Mouse (Mus musculus) left cerebral cortex, postnatal 36 days (tissue): ENCODE results near the gene Slu7. TPM values are rescaled to one million over a fixed set of nuclear protein-coding genes. Genes with fewer than 3 reads are reported as not detected.

Source experiments
- DNase-seq, 2 experiments: peaks; one replicate each; pipeline ENCODE4 v3.0.0; 2021 to 2022; ENCODE audit warnings: low spot score in 2 of 2, mixed read lengths in 1 of 2
- intact Hi-C: fragments of 180-260 bp; cut with DNase I; formaldehyde crosslinking; loops from one replicate; pipeline ENCODE4 v1.15.1; 2025
- total RNA-seq, 2 experiments: library from RNA; stranded (reverse); gene quantifications; 2 replicates each; pipeline ENCODE4 v1.2.3; 2021

Slu7 gene
- total RNA-seq, 2 experiments from 2014 or later: 54.5 to 55.6 TPM

GRCm38 (mm10) chr11:43412771-43413451 is 20.6 kb upstream of the Slu7 start:
- peak; percentile 75 to 80 for DNase-seq
- intact Hi-C loops: loop anchor here (2.0 kb wide), 1 partner anchor 64 kb away; no protein-coding TSS in a partner anchor

DNA sequence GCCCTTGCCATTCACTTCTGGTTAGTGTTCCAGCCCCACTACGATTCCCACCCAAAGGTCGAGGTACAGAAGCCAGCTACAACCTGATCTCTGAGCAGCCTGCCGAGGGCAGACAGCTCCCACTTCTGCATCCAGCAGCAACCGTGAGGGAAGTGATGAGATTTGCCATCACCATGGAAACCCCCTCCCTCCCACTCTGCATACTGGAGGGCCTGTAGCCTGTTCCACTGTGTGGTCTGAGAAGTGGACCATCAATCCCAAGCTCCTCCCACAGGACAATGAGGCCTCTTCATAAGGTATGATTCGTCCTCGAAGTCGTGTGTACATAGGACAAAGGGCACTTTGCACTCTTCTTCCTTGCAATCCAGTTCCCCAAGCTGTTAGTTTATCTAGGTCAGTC is 16.3 kb upstream of the Slu7 start:
- intact Hi-C loops: no loop called here
- DNase-seq: no peak

GRCm38 (mm10) chr11:43424386-43424785 is 9.2 kb upstream of the Slu7 start:
- no peak for DNase-seq
- intact Hi-C loops: no loop called here

DNA sequence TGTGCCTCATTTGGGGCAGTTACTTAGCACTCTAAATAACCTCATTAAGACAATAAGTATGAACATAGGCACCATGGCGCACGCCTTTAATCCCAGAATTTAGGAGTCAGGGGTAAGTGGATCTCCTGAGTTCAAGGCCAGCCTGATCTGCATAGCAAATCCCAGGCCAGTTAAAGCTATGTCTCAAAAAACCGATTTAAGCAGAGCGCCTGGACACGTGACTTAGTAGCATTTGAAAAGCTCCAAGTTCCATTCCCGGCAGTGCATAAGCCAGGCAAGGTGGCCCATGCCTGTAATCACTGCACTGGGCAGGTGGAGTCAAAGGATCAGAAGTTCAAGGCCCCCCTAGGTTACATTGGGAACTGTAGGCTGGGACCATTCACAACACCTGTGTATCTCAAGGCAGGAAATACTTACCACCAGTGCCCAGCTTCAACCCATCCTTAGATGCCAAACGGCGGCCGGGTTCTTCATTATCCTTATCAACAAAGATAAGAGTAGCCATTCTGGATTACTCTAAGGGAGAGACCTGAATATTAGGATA is 8.3 kb upstream of the Slu7 start:
- intact Hi-C loops: no loop called here
- DNase-seq: no peak

GRCm38 (mm10) chr11:43425824-43426413 is 7.6 kb upstream of the Slu7 start, which contains the start of gene Pttg1:
TSS of gene Pttg1 (minus strand) at chr11:43426251.
- peak; percentile 63 to 66 for DNase-seq
- intact Hi-C loops: no loop called here

- intact Hi-C loops: no loop called here
These were observed 7.1 kb upstream of the Slu7 start for GRCm38 (mm10) chr11:43426414-43426884.

GRCm38 (mm10) chr11:43434024-43434407 is 472 bp downstream of the Slu7 start:
- intact Hi-C loops: no loop called here

More at GRCm38 (mm10) chr11:43426414-43426884, 7.1 kb upstream of the Slu7 start:
- no peak for DNase-seq

GRCm38 (mm10) chr11:43441121-43441520 is 7.6 kb downstream of the Slu7 start:
- DNase-seq: no peak
- intact Hi-C loops: no loop called here

More at GRCm38 (mm10) chr11:43434024-43434407, 472 bp downstream of the Slu7 start:
- no peak for DNase-seq

- intact Hi-C loops: no loop called here
- DNase-seq: no peak
These were observed 9.6 kb downstream of the Slu7 start for GRCm38 (mm10) chr11:43443183-43443582.

- intact Hi-C loops: no loop called here
These were observed 16.4 kb downstream of the Slu7 start for GRCm38 (mm10) chr11:43449916-43450315.

DNA sequence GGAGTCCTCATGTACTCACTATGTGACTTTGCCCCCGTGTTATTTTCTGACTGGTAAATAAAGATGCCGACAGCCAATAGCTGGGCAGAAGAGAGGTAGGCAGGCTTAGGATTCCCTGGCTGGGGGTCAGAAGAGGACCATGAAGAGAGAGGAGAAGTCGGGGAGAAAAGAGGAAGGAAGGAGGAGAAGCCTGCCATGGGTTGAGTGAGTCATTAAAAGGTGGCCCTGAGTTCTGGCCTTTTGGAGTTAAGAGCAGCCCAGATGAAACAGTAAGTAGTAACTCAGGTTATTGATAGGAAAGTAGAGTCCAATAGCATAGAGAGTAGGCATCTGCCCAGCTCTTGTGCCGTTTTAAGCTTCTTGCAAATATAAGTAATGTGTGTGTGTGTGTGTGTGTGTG is 17.8 kb downstream of the Slu7 start:
- no peak for DNase-seq
- intact Hi-C loops: no loop called here

More at GRCm38 (mm10) chr11:43449916-43450315, 16.4 kb downstream of the Slu7 start:
- DNase-seq: no peak

- intact Hi-C loops: no loop called here
- DNase-seq: no peak
These were observed 18.7 kb downstream of the Slu7 start for GRCm38 (mm10) chr11:43452266-43452665.

- intact Hi-C loops: no loop called here
- DNase-seq: no peak
These were observed 29.7 kb downstream of the Slu7 start for GRCm38 (mm10) chr11:43463204-43463603.

- intact Hi-C loops: no loop called here
- no peak for DNase-seq
These were observed 36.6 kb downstream of the Slu7 start for GRCm38 (mm10) chr11:43470118-43470517.

DNA sequence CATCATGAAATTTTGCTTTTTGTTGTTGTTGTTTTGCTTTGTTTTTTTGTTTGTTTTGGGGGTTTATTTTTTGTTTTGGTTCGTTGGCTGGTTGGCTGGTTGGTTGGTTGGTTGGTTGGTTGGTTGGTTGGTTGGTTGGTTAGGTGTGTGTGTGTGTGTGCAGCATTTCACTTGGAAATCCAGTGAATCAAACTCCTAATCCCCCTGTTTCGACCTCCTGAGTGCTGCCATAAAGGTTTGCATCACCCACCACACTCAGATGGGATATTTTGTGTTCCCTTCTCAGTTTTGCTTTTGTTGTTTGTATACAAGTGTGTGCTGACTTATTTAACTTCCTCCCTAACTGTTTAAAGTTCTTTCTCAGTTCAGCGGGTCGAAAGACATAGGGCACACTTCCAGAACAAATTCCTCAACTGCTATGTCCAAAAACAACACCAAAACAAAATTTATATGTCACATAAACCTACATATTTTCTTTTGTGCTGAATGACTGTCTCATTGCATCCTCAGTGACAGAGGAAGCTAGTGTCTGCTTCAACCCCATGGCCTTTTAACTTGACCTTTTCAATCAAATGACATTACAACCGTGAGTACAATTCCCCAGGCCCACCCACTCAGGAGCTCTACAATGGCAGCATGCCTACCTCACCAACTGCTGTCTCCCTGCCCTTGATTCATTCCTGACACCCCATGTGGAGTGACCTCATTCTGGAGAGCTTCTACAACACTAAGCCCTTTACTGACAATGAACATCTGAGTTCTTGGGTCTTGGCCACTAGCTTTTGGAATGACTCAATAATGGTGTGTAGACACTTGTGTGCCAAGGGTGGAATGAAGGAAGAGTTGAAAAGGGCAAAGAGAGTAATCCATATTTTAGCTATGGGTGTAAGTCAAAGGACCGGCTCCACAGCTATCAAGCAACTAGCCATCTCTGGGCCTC is 37.6 kb downstream of the Slu7 start:
- intact Hi-C loops: no loop called here
- DNase-seq: no peak

- DNase-seq: no peak
- intact Hi-C loops: no loop called here
These were observed 39.6 kb downstream of the Slu7 start for GRCm38 (mm10) chr11:43473115-43473514.

DNA sequence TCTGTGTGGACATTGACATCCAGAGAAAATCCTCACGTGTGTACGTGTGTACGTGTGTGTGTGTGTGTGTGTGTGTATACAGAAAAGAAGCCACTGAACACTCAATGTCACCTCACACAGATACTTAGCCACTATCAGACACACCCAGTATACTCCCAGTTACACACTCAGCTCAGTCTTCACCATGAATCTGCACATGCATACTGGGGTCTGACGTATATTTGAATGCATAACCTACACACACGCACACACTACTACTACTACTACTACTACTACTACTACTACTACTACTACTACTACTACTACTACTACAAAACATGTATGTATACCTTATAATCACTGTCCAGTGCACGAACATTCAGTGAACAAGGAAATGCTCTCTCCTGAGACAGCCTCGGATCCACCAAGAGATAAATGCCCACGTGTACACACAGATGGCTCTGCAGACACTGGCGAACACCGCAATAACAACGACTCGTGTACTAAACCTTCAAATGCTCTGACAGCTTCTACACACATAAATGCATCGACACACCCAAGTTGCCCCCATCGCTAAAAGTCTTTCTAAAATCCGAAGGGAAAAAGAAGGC is 40.2 kb downstream of the Slu7 start:
- peak in 1 of 2 experiments; percentile 32 for DNase-seq
- intact Hi-C loops: no loop called here

DNA sequence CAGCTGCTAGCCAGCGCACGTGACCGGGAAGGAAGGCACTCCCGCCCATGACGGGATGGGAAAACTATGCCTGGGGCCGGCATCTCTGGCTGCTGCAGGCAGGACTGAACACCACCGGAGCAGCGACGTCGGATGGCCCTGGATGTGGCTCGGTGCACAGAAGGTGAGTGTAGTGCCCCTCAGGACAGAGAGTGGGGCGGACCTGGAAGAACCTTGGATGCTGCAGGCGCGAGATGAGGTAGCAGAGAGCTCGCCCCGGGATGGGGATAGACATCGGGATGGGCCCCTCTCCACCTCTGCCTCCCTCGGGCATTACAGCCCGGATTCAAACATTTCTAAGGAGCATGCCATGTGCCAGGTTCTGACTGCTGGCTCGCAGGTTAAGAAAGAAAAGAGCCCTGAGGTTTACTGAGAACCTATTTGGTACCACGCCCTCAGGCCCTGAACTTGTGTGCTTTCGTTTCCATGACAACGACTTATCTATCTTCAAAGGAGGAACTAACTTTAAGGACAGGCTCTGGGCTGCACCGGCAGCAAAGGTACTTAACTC is 40.8 kb downstream of the Slu7 start, which contains the start of gene C1qtnf2:
TSS of gene C1qtnf2 (plus strand) at position 52 of the 550 bp plus-strand sequence.
- peak in 1 of 2 experiments; percentile 20 for DNase-seq

DNA sequence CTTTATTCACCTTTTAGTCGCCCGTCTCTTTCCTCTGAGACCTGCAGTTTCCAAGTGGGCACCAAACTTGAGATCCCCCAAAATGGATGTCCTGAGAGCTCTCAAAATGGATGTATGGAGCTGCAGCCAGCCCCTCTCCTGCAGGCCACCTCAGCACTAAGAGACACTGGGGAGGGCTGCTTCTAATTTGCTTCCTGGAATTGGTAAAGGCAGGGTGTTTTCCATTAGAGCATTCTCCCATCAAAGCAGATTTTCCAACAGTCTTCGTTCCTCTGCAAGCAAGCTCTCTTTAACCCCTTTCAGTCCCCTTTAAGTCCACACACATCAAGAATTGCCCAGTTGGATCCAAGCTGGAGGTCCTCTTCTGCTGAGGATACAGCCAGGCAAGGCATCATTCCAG is 45.8 kb downstream of the Slu7 start:
- intact Hi-C loops: no loop called here

More for the DNA sequence above, 40.8 kb downstream of the Slu7 start, which contains the start of gene C1qtnf2:
- intact Hi-C loops: no loop called here

More for the DNA sequence above, 45.8 kb downstream of the Slu7 start:
- no peak for DNase-seq
